8 mouse cellular contexts compared by ENCODE assay signal in the genomic region with DNA sequence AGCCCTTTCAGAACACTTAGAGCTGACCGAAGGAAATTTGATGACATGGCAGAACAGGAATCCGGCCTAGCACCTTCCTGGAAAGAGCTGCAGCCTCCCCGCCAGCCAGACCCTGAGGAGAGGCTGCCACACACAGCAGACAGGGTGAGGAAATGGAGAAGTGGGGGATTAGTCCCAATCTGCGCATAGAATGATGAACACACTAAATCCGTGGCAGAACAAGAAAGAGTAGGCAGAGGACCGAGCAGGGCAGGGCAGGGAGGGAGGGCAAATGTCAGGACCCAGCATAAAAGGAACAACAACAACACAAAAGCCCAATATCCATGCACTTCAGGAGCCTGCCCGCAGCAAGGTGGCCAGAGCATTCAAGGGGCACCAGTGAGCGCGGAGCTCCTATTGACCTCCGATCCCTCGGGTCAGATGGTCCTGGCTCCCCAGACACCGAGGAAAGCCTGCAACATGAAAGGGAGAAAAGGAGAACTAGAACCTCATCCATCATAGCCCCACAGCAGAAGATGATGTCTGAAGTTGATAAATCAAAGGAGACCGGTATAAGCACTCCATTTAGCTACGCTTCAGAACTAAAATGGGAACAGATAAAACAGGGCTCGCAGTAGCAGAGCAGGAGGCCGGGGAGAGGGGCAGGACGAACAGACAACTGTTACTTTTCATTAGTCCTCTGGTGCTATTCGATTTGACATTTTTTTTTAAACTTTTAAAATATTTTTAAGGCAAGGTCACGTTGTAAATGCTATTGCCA.
DNase-seq lines count a peak whose midpoint lies in the region; ATAC-seq lines count a peak whose summit lies in the region.

No protein-coding gene starts in this region.

- H3K27me3 ChIP-seq in lung, embryonic 15.5 days: no peaks in the 10 kb centered on the region

- H3K4me2 ChIP-seq in lung, embryonic 15.5 days: peak overlapping the region; percentile 4; the same call in 1 of the 2 replicates

- no peak overlapping the region for H3K9ac ChIP-seq in lung, embryonic 15.5 days

- H3K36me3 ChIP-seq in lung, embryonic 15.5 days: no peaks in the 10 kb centered on the region

- no peaks in the 10 kb centered on the region for H3K9me3 ChIP-seq in lung, embryonic 15.5 days

- H3K4me3 ChIP-seq in lung, embryonic 15.5 days: no peak overlapping the region

- peak; percentile 52; the same call in 1 of the 2 replicates for ATAC-seq in lung, embryonic 15.5 days (ENCODE audit: borderline replicate concordance, extremely low read depth, low FRiP score, low TSS enrichment)

- 26% methylated on average over 19 of the region's 19 CpGs for WGBS in lung, embryonic 15.5 days

- H3K4me1 ChIP-seq in lung, embryonic 15.5 days: peaks cover 33% of the 10 kb centered on the region

- H3K27ac ChIP-seq in lung, embryonic 15.5 days: peak overlapping the region; percentile 25; the same call in 1 of the 2 replicates

- DNase-seq in lung, postnatal 36 days: no peak
- peak; percentile 73 for DNase-seq in embryo, embryonic 9.5 days (ENCODE audit: extremely low spot score)
- peak; percentile 11 to 14 for DNase-seq in kidney, postnatal 36 days
- DNase-seq in skeletal muscle tissue, adult 2 months (ENCODE audit: low read depth, low spot score): peak; percentile 16
- DNase-seq in urinary bladder, postnatal 10 days (ENCODE audit: low spot score): no peak
- no peak for DNase-seq in testis, postnatal 10 days (ENCODE audit: low spot score)
- DNase-seq in spleen, postnatal 4 days (ENCODE audit: low spot score in 2 of 2): no peak

Comparison
In these comparisons a context has a peak if more than half of its experiments do, and no peak if none do; other contexts are left out.
1. DNase-seq: peak in embryo, embryonic 9.5 days (single experiment), kidney, postnatal 36 days (2 of 2) and skeletal muscle tissue, adult 2 months (single experiment); none in lung, postnatal 36 days (single experiment), urinary bladder, postnatal 10 days (single experiment), testis, postnatal 10 days (single experiment) and spleen, postnatal 4 days (0 of 2).